Mouse (Mus musculus): ENCODE data around the gene Srsf3.

Gene Srsf3

GRCm38 (mm10) chr17:29091348-29091944 is 59.0 kb downstream of the Srsf3 start:
- no peak for DNase-seq (ENCODE audit: low spot score in 2 of 2)

- no peak for DNase-seq (ENCODE audit: low spot score in 2 of 2)
These were observed 60.1 kb downstream of the Srsf3 start for GRCm38 (mm10) chr17:29092497-29092896.
